Mouse (Mus musculus): Measurements from ENCODE around the gene Has1. TPM values are rescaled to one million over a fixed set of nuclear protein-coding genes. Genes with fewer than 3 reads are reported as not detected.
A peak's percentile ranks its signal among the peaks of the same experiment; 100 is the strongest.
"Not testable (repeated sequence)": the region's sequence is repeated elsewhere in the genome, so short reads cannot be mapped to it uniquely, and the experiment has no call there.

Gene Has1
- polyA plus RNA-seq, 1 experiment from 2014 or later: 0.71 TPM

DNA sequence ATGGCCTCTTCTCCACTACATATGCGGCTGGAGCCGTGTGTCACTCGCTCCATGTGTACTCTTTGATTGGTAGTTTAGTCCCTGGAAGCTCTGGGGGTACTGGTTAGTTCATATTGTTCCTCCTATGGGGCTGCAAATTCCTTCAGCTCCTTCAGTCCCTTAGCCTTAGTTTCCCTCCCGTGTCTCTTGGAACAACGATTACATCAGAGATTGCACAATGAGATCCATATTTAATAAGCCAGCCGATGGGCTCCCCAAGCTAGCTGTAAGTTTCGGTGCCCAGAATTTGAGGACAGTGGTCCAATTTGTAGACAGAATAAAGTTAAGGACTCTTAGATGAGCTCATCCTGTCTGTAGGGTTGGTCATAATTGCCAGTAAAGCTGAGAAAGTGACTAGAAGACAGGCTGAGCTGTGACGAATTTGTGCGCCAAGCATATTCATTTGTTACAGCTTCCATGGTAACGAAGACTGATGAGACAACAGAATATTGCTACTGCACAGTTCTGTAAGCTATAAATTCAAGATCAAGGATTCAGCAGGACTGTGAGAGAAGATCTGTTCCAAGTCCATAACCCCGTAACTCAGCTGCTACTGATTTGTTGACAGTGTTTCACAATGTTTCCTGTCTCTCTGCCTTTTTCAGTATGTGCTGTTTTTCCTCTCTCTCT lies 11.9 kb upstream of the Has1 start:
- no peak overlapping the region for H3K4me2 ChIP-seq (replicated peaks)
- 0 out of 2 replicates have a peak, but pooled peaks cover 3% of the 10 kb centered on the region for H3K36me3 ChIP-seq
- no peak overlapping the region for H3K27ac ChIP-seq (replicated peaks)
- H3K9me3 ChIP-seq: no peaks in the 10 kb centered on the region
- no peaks in the 10 kb centered on the region for H3K4me1 ChIP-seq
- no peaks in the 10 kb centered on the region for H3K27me3 ChIP-seq
- no peak overlapping the region for H3K9ac ChIP-seq (replicated peaks)
- H3K4me3 ChIP-seq: no peak overlapping the region
- WGBS: 84% methylated on average over 11 of the region's 11 CpGs
- no peak for ATAC-seq (replicated peaks)

DNA sequence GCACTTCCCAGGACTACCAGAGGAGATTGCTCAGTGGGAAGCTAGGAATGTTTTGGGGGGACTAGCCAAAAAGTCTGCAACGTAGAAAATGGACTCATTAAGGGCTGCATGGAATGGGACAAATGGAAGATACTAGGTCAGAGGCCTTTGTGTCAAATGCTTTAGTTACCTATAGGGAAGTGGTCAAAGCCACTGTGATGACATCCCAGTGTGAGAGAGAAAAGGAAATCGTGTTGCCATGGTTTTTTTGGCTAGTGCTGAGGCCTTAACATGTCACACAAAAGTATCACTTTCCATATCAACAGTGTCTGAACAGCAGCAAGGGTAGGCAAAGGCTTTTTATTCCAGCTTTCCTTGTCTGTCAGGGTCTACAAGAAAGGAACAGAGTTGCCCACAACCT lies 10.2 kb upstream of the Has1 start:
- H3K9me3 ChIP-seq: no peaks in the 10 kb centered on the region
- H3K36me3 ChIP-seq: 0 out of 2 replicates have a peak, but pooled peaks cover 3% of the 10 kb centered on the region
- H3K4me3 ChIP-seq: no peak overlapping the region
- 61% methylated on average over 2 of the region's 2 CpGs for WGBS
- no peaks in the 10 kb centered on the region for H3K27me3 ChIP-seq
- H3K27ac ChIP-seq (replicated peaks): no peak overlapping the region
- no peaks in the 10 kb centered on the region for H3K4me1 ChIP-seq
- no peak for ATAC-seq (replicated peaks)
- no peak overlapping the region for H3K4me2 ChIP-seq (replicated peaks)
- no peak overlapping the region for H3K9ac ChIP-seq (replicated peaks)

DNA sequence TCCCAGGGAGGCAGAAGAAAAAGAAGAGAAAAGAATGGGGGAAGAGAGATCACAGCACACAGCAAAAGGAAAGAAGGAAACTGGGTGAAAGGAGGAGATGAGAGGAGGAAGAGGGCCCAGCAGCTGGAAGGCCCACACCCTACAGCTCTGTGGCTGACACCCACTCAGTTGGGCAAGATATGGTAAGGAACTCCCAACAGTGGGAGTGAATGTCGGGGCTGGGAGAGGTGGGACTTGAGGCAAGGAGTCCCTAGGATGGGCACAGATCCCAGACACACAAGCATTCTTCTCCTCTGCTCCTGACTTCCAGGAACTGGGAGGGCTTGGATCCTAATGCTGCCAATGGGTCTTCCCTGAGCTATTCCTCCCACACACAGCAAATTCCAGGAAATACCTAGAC lies 7.4 kb upstream of the Has1 start:
- Histone ChIP-seq H3K9me3 (no peaks in the 10 kb centered on the region), H3K27me3 (no peaks in the 10 kb centered on the region), H3K4me3 (no peak overlapping the region), H3K27ac (replicated peaks) (no peak overlapping the region), H3K4me1 (no peaks in the 10 kb centered on the region), H3K9ac (replicated peaks) (no peak overlapping the region), H3K4me2 (replicated peaks) (no peak overlapping the region), H3K36me3 (0 out of 2 replicates have a peak, but pooled peaks cover 3% of the 10 kb centered on the region)
- no peak for ATAC-seq (replicated peaks)
- 83% methylated on average over 1 of the region's 1 CpGs for WGBS

DNA sequence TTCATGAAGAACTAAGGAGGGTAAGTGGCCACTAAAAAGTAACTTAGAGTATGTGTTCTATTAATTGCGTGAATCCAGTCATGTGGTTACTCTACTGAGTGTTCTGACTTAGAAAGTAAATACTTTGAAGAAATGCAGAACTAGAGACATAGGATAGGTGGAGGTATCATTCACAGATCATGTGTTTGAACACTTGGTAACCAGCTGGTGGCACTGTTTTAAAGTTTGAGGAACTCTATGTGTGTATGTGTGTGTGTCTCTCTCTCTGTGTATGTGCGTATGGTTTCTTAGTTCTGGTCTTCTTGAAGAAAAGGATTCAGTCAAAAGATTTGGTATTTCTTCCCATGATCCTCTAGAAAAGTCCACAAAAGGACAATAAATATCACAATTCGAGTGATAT lies 5.1 kb upstream of the Has1 start:
- Histone ChIP-seq H3K9me3 (no peaks in the 10 kb centered on the region), H3K36me3 (no peaks in the 10 kb centered on the region), H3K9ac (replicated peaks) (no peak overlapping the region), H3K27me3 (no peaks in the 10 kb centered on the region), H3K4me1 (no peaks in the 10 kb centered on the region), H3K27ac (replicated peaks) (no peak overlapping the region), H3K4me2 (replicated peaks) (no peak overlapping the region), H3K4me3 (no peak overlapping the region)
- WGBS: 98% methylated on average over 3 of the region's 3 CpGs
- no peak for ATAC-seq (replicated peaks)

DNA sequence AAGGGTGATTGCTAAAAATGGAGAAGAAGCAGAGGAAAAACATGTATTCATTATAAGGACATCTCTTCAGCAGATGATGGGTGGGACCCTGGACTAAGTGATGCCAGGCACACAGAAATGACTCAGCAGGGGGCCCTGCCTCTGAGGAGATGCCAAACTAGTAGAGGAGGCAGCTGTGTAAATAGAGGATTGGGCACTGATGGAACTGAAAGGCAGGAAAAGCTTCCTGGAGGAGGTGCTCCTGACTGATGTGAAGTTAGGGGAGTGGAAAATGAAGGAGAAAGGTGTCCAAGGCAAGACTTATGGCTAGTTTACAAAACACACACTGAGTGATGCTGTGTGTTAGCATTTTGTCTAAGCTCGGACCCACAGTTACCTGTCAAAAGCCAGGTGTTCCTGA lies 2.4 kb upstream of the Has1 start:
- no peak overlapping the region for H3K4me3 ChIP-seq
- H3K4me2 ChIP-seq (replicated peaks): no peak overlapping the region
- no peak for ATAC-seq (replicated peaks)
- H3K36me3 ChIP-seq: no peaks in the 10 kb centered on the region
- H3K9me3 ChIP-seq: no peaks in the 10 kb centered on the region
- no peaks in the 10 kb centered on the region for H3K4me1 ChIP-seq
- WGBS: 90% methylated on average over 1 of the region's 1 CpGs
- no peak overlapping the region for H3K9ac ChIP-seq (replicated peaks)
- H3K27me3 ChIP-seq: no peaks in the 10 kb centered on the region
- H3K27ac ChIP-seq (replicated peaks): no peak overlapping the region

DNA sequence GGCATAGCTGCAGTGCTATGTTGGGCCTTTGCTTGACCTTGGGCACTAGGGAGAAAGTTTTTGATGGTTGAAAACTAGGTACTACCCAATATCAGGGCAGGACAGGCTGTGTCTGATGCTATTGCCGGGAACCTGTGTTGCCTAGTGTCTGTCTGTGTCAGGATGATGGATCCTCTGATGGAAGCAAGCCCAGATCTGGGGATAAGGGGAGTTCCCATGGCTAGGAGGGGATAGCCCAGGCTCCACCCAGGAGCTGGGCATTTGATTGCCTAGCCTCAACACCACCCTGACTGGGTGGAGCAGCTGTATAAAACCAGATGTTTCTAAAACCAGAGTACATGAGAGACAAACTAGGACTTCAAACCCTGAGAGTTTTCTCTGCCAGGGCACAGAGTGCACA lies 1.6 kb upstream of the Has1 start:
- H3K9ac ChIP-seq (replicated peaks): no peak overlapping the region
- H3K36me3 ChIP-seq: no peaks in the 10 kb centered on the region
- H3K27me3 ChIP-seq: no peaks in the 10 kb centered on the region
- 81% methylated on average over 1 of the region's 1 CpGs for WGBS
- no peaks in the 10 kb centered on the region for H3K4me1 ChIP-seq
- no peaks in the 10 kb centered on the region for H3K9me3 ChIP-seq
- peak; percentile 16; the same call in 1 of the 2 replicates for ATAC-seq (replicated peaks)
- no peak overlapping the region for H3K4me2 ChIP-seq (replicated peaks)
- H3K4me3 ChIP-seq: no peak overlapping the region
- H3K27ac ChIP-seq (replicated peaks): no peak overlapping the region

DNA sequence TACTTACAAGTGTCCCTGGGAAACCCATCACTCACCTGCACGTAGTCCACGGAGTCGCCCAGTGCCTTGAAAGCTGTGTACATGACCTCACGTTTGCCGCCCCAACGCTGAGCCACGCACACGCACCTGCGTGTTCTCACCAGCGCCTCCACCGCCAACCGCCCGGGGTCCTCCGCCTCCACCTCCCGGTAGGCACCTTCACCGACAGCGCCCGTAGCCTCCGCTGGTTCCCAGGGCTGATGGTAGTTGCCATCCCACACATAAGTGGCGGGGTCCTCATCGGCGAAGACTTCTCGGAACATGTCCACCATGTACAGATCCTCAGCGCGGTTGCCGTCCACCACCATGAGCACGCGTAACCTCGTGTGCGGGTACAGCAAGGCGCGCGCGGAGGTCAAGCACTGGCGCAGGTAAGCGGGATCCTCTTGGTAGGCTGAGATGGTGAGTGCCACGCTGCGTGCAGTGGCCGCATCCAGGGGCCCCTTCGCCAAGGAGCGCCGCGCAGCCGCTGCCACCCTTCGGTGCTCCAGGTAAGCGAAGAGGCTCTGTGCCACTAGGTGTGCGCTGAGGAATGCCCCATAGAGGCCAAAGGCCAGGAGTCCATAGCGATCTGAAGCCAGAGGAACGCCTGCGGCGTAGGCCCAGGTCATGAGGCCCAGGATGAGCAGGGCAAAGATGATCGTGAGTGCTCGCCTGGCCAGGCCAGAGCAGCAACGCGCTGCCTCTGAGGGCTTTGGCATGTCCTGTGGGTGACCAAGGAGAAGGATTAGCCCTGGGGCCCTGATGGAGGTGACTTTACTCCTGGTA lies 4.9 kb downstream of the Has1 start:
- Histone ChIP-seq H3K36me3 (no peaks in the 10 kb centered on the region), H3K9ac (replicated peaks) (0 out of 2 replicates have a peak overlapping the region, but pooled peaks have one; percentile 19), H3K27me3 (no peaks in the 10 kb centered on the region; the same call in 1 of the 2 replicates), H3K4me2 (replicated peaks) (peak overlapping the region; percentile 35), H3K27ac (replicated peaks) (no peak overlapping the region), H3K9me3 (no peaks in the 10 kb centered on the region), H3K4me3 (peak overlapping the region; percentile 22), H3K4me1 (no peaks in the 10 kb centered on the region)
- ATAC-seq (replicated peaks): peak; percentile 49
- 21% methylated on average over 55 of the region's 55 CpGs for WGBS

DNA sequence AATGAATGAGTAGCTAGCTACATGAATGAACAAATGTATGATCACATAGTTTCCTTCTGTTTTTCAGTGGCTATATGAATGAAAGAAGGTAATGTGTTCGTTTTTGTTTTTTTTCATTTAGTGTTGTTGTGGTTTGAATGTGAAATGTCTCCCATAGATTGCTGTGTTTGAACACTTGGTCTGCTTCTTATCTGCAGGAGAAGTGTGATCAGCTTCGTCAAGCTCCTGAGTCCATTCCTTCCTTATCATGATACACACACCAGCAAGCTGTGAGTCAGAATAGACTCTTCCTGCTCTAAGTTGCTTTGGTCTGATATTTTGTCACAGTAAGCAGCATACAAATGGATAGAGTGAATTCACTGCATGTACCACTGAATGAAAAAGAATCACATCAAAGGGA lies 6.0 kb downstream of the Has1 start:
- H3K9ac ChIP-seq (replicated peaks): no peak overlapping the region
- ATAC-seq (replicated peaks): no peak
- no peak overlapping the region for H3K4me3 ChIP-seq
- H3K4me2 ChIP-seq (replicated peaks): no peak overlapping the region
- no peak overlapping the region for H3K27ac ChIP-seq (replicated peaks)
- no peaks in the 10 kb centered on the region for H3K9me3 ChIP-seq
- no peaks in the 10 kb centered on the region for H3K36me3 ChIP-seq
- WGBS: 80% methylated on average over 2 of the region's 2 CpGs
- no peaks in the 10 kb centered on the region; the same call in 1 of the 2 replicates for H3K27me3 ChIP-seq
- H3K4me1 ChIP-seq: no peaks in the 10 kb centered on the region

DNA sequence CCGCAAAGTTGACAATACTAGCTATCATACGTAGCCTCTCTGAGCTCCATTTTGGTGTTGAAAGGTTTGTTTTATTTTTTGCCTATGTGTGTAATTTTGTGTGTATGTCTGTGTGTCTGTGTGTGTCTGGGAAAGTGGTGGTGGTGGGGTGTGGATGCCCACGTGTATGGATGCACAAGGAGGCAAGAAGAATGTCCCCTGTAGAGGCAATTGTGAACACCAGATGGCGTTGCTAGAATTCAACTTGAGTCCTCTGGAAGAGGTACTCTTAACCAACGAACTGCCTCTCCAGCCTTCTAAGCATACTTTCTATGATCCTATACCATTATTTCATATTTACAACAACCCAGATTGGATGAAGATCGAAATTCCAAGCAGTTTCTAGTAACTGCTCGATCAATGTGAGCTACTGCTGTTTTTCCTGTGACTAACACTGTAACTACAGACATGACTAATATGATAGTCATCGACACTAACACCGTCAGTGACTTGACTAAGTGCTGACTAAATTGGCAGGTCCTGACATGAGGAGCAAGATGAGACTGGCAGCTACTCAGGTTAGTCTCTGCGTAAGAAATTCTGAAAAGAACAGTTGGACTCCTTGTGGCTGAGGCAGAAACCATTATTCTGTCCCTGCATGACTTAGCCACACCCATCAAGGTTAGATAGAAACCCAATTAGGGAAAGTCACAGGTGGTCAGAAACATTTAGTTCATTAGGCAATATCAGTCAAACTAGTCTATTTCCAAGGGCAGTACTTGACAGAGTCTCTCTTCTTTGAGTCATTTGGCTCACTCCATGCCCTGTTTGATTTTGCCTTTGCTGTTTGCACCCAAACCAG lies 9.6 kb downstream of the Has1 start:
- no peaks in the 10 kb centered on the region for H3K4me1 ChIP-seq
- H3K36me3 ChIP-seq: peaks cover 9% of the 10 kb centered on the region
- no peak overlapping the region for H3K9ac ChIP-seq (replicated peaks)
- no peak overlapping the region for H3K4me2 ChIP-seq (replicated peaks)
- 69% methylated on average over 10 of the region's 10 CpGs for WGBS
- no peak overlapping the region for H3K4me3 ChIP-seq
- no peaks in the 10 kb centered on the region for H3K9me3 ChIP-seq
- no peak for ATAC-seq (replicated peaks)
- H3K27ac ChIP-seq (replicated peaks): no peak overlapping the region
- no peaks in the 10 kb centered on the region; the same call in 1 of the 2 replicates for H3K27me3 ChIP-seq

DNA sequence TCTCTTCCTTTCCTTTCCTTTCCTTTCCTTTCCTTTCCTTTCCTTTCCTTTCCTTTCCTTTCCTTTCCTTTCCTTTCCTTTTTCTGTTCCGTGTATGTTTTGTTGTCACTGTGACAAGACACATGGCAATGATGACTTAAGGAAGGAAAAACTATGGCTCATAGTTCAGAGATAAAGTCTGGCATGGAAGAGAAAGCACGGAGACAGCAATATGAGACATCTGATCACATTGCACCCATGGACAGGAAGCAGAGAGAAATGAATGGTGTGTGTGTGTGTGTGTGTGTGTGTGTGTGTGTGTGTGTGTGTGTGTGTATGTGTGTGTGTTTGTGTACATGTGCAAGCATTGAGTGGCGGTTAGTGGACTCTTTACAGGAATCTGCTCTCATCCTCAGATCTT lies 10.4 kb downstream of the Has1 start:
- H3K4me2 ChIP-seq (replicated peaks); H3K9me3 ChIP-seq; ATAC-seq (replicated peaks); H3K4me3 ChIP-seq; H3K9ac ChIP-seq (replicated peaks); H3K4me1 ChIP-seq; H3K27me3 ChIP-seq; H3K27ac ChIP-seq (replicated peaks): not testable (repeated sequence)
- WGBS: 91% methylated on average over 3 of the region's 3 CpGs
- peaks cover 14% of the 10 kb centered on the region for H3K36me3 ChIP-seq

DNA sequence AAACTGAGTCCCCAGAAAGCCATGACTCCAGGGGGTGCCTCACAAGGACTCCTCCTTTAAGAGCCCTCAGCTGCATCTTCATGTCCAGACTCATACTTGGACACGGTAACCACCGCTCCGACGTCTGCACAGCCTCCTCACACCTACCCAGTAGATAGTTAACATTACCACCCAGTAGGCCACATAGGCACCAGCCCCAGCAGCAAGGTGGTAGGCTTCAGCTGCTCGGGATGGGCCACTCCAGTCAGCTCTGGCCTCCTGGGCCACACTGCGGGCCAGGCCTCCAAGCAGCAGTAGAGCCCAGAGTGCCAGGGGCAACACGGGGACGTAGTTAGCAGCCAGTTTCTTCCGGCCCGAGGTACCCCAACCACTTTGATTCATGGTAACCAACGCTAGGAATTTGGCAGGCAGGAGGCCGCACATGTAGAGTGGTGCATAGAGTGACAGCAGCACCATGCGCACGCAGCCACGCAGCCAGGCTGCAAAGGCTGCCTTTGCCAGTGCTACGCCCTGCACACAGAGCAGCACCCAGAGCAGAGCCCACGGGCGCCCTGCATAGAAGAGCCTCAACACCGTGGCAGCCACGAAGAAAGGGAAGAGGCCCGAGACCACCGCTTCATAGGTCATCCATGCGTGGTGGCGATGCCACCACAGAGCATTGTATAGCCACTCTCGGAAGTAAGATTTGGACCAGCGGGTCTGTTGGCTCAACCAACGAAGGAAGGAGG lies 11.3 kb downstream of the Has1 start:
- H3K27ac ChIP-seq (replicated peaks): no peak overlapping the region

More for the DNA sequence above, 11.3 kb downstream of the Has1 start:
- Histone ChIP-seq H3K36me3 (peaks cover 14% of the 10 kb centered on the region), H3K4me3 (no peak overlapping the region), H3K4me2 (replicated peaks) (no peak overlapping the region), H3K9ac (replicated peaks) (no peak overlapping the region), H3K9me3 (no peaks in the 10 kb centered on the region), H3K27me3 (no peaks in the 10 kb centered on the region), H3K4me1 (peaks cover 7% of the 10 kb centered on the region)
- peak; percentile 65 for ATAC-seq (replicated peaks)
- 77% methylated on average over 27 of the region's 27 CpGs for WGBS
